Mouse (Mus musculus) liver, adult 2 months (tissue): ENCODE data around the gene Arpc3. TPM values are rescaled to one million over a fixed set of nuclear protein-coding genes. Genes with fewer than 3 reads are reported as not detected.
"Not testable (repeated sequence)": the region's sequence is repeated elsewhere in the genome, so short reads cannot be mapped to it uniquely, and the experiment has no call there.

Source experiments
- DNase-seq: peaks from one replicate; pipeline ENCODE4 v3.0.0-alpha.2; 2011; ENCODE audit warnings: low read depth, low spot score; ENCODE audit errors: extremely low read depth
- H3K27ac ChIP-seq: fragments of 200-500 bp; replicated peaks from 2 replicates; pipeline ENCODE4 v1.5.1; 2012; ENCODE audit warnings: low read depth, mild to moderate bottlenecking, control low read depth, inconsistent platforms, low read length; ENCODE audit not compliant: insufficient read depth
- H3K27me3 ChIP-seq: fragments of 200-500 bp; 2 replicates; pipeline ENCODE4 v1.6.1; 2012; ENCODE audit warnings: mild to moderate bottlenecking, moderate library complexity, low read length, inconsistent platforms; ENCODE audit not compliant: control insufficient read depth, insufficient read depth
- H3K36me3 ChIP-seq: fragments of 200-500 bp; 2 replicates; pipeline ENCODE4 v1.6.1; 2012; ENCODE audit warnings: low read length, inconsistent platforms; ENCODE audit not compliant: control insufficient read depth, insufficient read depth
- H3K4me1 ChIP-seq: fragments of 200-500 bp; 2 replicates; pipeline ENCODE4 v1.6.1; 2011; ENCODE audit warnings: low read length; ENCODE audit not compliant: control insufficient read depth, insufficient read depth
- H3K4me3 ChIP-seq: fragments of 200-500 bp; 2 replicates; pipeline ENCODE4 v1.5.1; 2011; ENCODE audit warnings: low read depth, mild to moderate bottlenecking, control low read depth, low read length, moderate library complexity; ENCODE audit not compliant: insufficient read depth
- H3K79me2 ChIP-seq: fragments of 200-500 bp; 2 replicates; pipeline ENCODE4 v1.6.1; 2012; ENCODE audit warnings: inconsistent platforms, mild to moderate bottlenecking, low read length, moderate library complexity; ENCODE audit not compliant: control insufficient read depth, insufficient read depth
- H3K9ac ChIP-seq: fragments of 200-500 bp; 2 replicates; pipeline ENCODE4 v1.6.1; 2012; ENCODE audit warnings: low read depth, mild to moderate bottlenecking, control low read depth, inconsistent platforms, low read length
- CTCF ChIP-seq: fragments of 200-500 bp; IDR thresholded peaks from 2 replicates; pipeline ENCODE4 v1.5.1; 2011; ENCODE audit warnings: low read depth, low read length, control low read depth
- POLR2A ChIP-seq: fragments of 200-500 bp; IDR thresholded peaks from 2 replicates; pipeline ENCODE4 v1.6.1; 2011; ENCODE audit warnings: low read length, control low read depth; ENCODE audit not compliant: insufficient read depth; ENCODE audit errors: extremely low read depth
- WGBS: fragments of 180-500 bp; shearing (Covaris S2); methylation state at CpG from one replicate; pipeline ENCODE4 v1.1.7; 2018; 5-methylcytosine and 5-hydroxymethylcytosine counted together
- polyA plus RNA-seq: library from polyadenylated mRNA; depleted of rRNA; stranded (reverse); fragments of >200 nt; gene quantifications from 2 replicates; pipeline ENCODE4 v1.2.3, GENCODE M21; 2012
- total RNA-seq: library from RNA; depleted of rRNA; stranded (reverse); fragments of >200 nt; gene quantifications from 2 replicates; pipeline ENCODE4 v1.2.3, GENCODE M21; 2014

The Arpc3 gene
- total and polyA plus RNA-seq, 2 experiments, result 119 to 121 TPM

DNA sequence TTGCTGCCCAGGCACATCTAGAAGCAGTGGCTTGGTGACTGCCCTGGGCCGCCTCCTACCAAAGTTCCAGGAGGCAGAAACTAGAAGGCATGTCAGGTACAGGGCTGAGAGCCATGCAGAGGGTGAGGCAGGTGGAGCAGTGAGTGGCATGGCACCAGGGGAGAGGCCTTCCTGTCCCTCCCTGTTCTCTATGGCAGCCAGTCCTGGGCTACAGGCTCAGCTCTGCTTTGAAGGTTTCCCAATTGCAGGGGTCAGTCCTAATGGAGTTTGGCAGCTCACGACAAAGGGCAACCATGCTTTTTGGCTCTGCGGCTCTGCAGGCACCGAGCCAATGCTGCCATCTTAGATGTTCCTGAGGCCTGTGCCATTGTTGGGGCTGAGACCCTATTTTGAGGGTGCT is 62.8 kb downstream of the Arpc3 start:
- no peak overlapping the region for H3K9ac ChIP-seq
- no peak for TF ChIP-seq CTCF
- TF ChIP-seq POLR2A, result no peak
- H3K27me3 ChIP-seq, result no peaks in the 10 kb centered on the region
- 47% methylated on average over 4 of the region's 4 CpGs for WGBS
- peak; percentile 75 for DNase-seq
- peaks cover 41% of the 10 kb centered on the region for H3K36me3 ChIP-seq
- no peaks in the 10 kb centered on the region for H3K79me2 ChIP-seq
- no peak overlapping the region for H3K4me3 ChIP-seq
- peak overlapping the region; percentile 53 for H3K27ac ChIP-seq
- peaks cover 21% of the 10 kb centered on the region for H3K4me1 ChIP-seq

DNA sequence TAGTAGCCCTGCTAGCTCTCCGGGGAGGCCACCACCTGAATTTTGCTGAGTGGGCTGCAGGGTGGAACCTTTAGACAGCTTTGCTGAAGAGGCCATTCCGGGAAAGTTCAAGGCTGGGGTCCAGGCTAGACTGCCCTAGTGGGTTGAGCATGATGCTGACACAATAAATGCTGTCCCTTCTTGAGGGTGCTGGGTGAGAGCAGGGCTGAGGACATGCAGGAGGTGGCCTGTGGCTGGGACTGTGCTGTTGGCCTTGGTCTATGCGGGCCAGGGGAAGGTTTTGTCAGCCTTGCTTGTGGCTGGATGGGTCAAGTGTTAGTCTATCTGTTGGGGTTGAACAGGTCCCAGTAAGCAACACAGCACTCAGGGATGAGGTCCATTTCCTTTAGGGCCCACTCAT is 63.2 kb downstream of the Arpc3 start:
- H3K9ac ChIP-seq, result no peak overlapping the region
- TF ChIP-seq CTCF (no peak), POLR2A (no peak)
- WGBS, result 71% methylated on average over 3 of the region's 3 CpGs
- H3K27ac ChIP-seq, result no peak overlapping the region
- H3K4me1 ChIP-seq, result peaks cover 21% of the 10 kb centered on the region
- H3K27me3 ChIP-seq, result no peaks in the 10 kb centered on the region
- no peak overlapping the region for H3K4me3 ChIP-seq
- no peak for DNase-seq
- H3K79me2 ChIP-seq, result no peaks in the 10 kb centered on the region
- peaks cover 45% of the 10 kb centered on the region for H3K36me3 ChIP-seq

- Histone ChIP-seq H3K27me3 (no peaks in the 10 kb centered on the region), H3K9ac (no peak overlapping the region), H3K4me3 (no peak overlapping the region), H3K27ac (no peak overlapping the region), H3K4me1 (peaks cover 21% of the 10 kb centered on the region), H3K36me3 (peaks cover 51% of the 10 kb centered on the region), H3K79me2 (no peaks in the 10 kb centered on the region)
- no peak for TF ChIP-seq POLR2A
- no peak for TF ChIP-seq CTCF
- 88% methylated on average over 3 of the region's 3 CpGs for WGBS
- DNase-seq, result no peak
These were observed 63.9 kb downstream of the Arpc3 start for GRCm38 (mm10) chr5:122455584-122455983.

- H3K79me2 ChIP-seq, DNase-seq, H3K27ac ChIP-seq, H3K9ac ChIP-seq, H3K27me3 ChIP-seq, H3K4me3 ChIP-seq: not testable (repeated sequence)
- H3K36me3 ChIP-seq, result peaks cover 66% of the 10 kb centered on the region
- peaks cover 11% of the 10 kb centered on the region for H3K4me1 ChIP-seq
- 88% methylated on average over 9 of the region's 9 CpGs for WGBS
These were observed 65.4 kb downstream of the Arpc3 start for GRCm38 (mm10) chr5:122457054-122457453.

- 11% methylated on average over 4 of the region's 4 CpGs for WGBS
- TF ChIP-seq CTCF (no peak), POLR2A (no peak)
- H3K9ac ChIP-seq, result no peak overlapping the region
- no peaks in the 10 kb centered on the region for H3K27me3 ChIP-seq
- DNase-seq, result peak; percentile 88
- H3K79me2 ChIP-seq, result no peaks in the 10 kb centered on the region; the same call in 1 of the 2 replicates
- peaks cover 8% of the 10 kb centered on the region for H3K4me1 ChIP-seq
- H3K36me3 ChIP-seq, result peaks cover 74% of the 10 kb centered on the region
- no peak overlapping the region for H3K4me3 ChIP-seq
- H3K27ac ChIP-seq, result peak overlapping the region; percentile 49; the same call in 1 of the 2 replicates
These were observed 66.4 kb downstream of the Arpc3 start for GRCm38 (mm10) chr5:122458066-122458465.

DNA sequence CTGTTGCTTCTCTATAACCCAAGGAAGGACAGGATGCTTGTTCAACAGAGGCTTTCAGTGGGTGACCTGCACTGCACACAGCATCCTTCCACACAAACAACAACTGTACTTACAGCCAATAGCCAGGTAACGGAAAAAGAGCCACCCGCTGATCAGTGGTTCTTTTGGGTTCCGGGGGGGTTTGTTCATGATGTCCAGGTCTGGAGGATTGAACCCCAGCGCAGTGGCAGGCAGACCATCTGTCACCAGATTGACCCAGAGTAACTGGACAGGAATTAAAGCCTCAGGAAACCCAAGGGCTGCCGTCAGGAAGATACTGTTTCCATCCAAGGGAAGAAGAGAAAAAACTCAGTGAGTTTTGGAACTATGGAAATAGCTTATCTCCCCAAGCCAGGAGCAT is 67.7 kb downstream of the Arpc3 start:
- Histone ChIP-seq H3K79me2 (no peaks in the 10 kb centered on the region; the same call in 1 of the 2 replicates), H3K27ac (no peak overlapping the region), H3K4me1 (peaks cover 8% of the 10 kb centered on the region), H3K9ac (no peak overlapping the region), H3K36me3 (peaks cover 76% of the 10 kb centered on the region), H3K27me3 (no peaks in the 10 kb centered on the region), H3K4me3 (no peak overlapping the region)
- TF ChIP-seq POLR2A (no peak), CTCF (no peak)
- no peak for DNase-seq
- WGBS, result 93% methylated on average over 5 of the region's 5 CpGs
